Mouse (Mus musculus) lung, adult 2 months (tissue): Measurements from ENCODE around the gene Zbtb20.

ENCODE experiments used
- CTCF ChIP-seq: fragments of 200-500 bp; IDR thresholded peaks from 2 replicates; pipeline ENCODE4 v1.5.1; 2011; ENCODE audit warnings: mild to moderate bottlenecking, low read length, control low read depth; ENCODE audit not compliant: insufficient read depth
- POLR2A ChIP-seq: fragments of 200-500 bp; IDR thresholded peaks from 2 replicates; pipeline ENCODE4 v1.6.1; 2011; ENCODE audit warnings: low read depth, mild to moderate bottlenecking, control low read depth, low read length, borderline replicate concordance; ENCODE audit errors: extremely low read depth

GRCm38 (mm10) chr16:43363751-43364515, 488.3 kb downstream of the Zbtb20 start:
- no peak for TF ChIP-seq CTCF
- TF ChIP-seq POLR2A, result peak; percentile 43; the same call in 1 of the 2 replicates
